Mouse (Mus musculus): ENCODE results near the gene Oaz3.

Oaz3 gene

GRCm38 (mm10) chr3:94386671-94387070 is 57.0 kb downstream of the Oaz3 start:
- DNase-seq: no peak

GRCm38 (mm10) chr3:94383476-94383875 is 60.2 kb downstream of the Oaz3 start:
- DNase-seq: no peak

All from lung, adult 18-20 months (tissue).